Mouse (Mus musculus) right cerebral cortex, postnatal 10 days (tissue): ENCODE measurements around the gene Lmf1.

ENCODE experiments used
- DNase-seq, 2 experiments: peaks; one replicate each; pipeline ENCODE4 v3.0.0; 2021; ENCODE audit warnings: low spot score in 2 of 2

Gene Lmf1

GRCm38 (mm10) chr17:25602366-25602765 lies 23.5 kb downstream of the Lmf1 start:
- no peak for DNase-seq

- no peak for DNase-seq
Measured at GRCm38 (mm10) chr17:25604234-25604633, 25.3 kb downstream of the Lmf1 start.

GRCm38 (mm10) chr17:25608137-25608785 lies 29.4 kb downstream of the Lmf1 start:
- no peak for DNase-seq

GRCm38 (mm10) chr17:25608821-25609505 lies 30.1 kb downstream of the Lmf1 start:
- DNase-seq: no peak

- DNase-seq: no peak
Measured at GRCm38 (mm10) chr17:25609506-25609828, 30.6 kb downstream of the Lmf1 start.

- DNase-seq: peak in 1 of 2 experiments; percentile 70
Measured at GRCm38 (mm10) chr17:25610151-25610550, 31.3 kb downstream of the Lmf1 start.

GRCm38 (mm10) chr17:25612537-25612936 lies 33.7 kb downstream of the Lmf1 start:
- DNase-seq: no peak

- no peak for DNase-seq
Measured at GRCm38 (mm10) chr17:25613323-25613722, 34.4 kb downstream of the Lmf1 start.

GRCm38 (mm10) chr17:25614723-25615510 lies 36.0 kb downstream of the Lmf1 start:
- no peak for DNase-seq

- peak; percentile 83 to 89 for DNase-seq
Measured at GRCm38 (mm10) chr17:25618508-25619056, 39.7 kb downstream of the Lmf1 start.

- no peak for DNase-seq
Measured at GRCm38 (mm10) chr17:25623441-25623840, 44.6 kb downstream of the Lmf1 start.

GRCm38 (mm10) chr17:25623935-25624334 lies 45.0 kb downstream of the Lmf1 start:
- peak; percentile 73 to 83 for DNase-seq

- no peak for DNase-seq
Measured at GRCm38 (mm10) chr17:25624446-25625119, 45.7 kb downstream of the Lmf1 start.

GRCm38 (mm10) chr17:25625282-25625681 lies 46.4 kb downstream of the Lmf1 start:
- peak; percentile 74 to 87 for DNase-seq

- DNase-seq: no peak
Measured at GRCm38 (mm10) chr17:25626196-25627043, 47.5 kb downstream of the Lmf1 start.

GRCm38 (mm10) chr17:25630313-25630712 lies 51.4 kb downstream of the Lmf1 start:
- no peak for DNase-seq

- no peak for DNase-seq
Measured at GRCm38 (mm10) chr17:25634070-25634469, 55.2 kb downstream of the Lmf1 start.

GRCm38 (mm10) chr17:25635387-25635786 lies 56.5 kb downstream of the Lmf1 start:
- no peak for DNase-seq

GRCm38 (mm10) chr17:25635806-25636205 lies 56.9 kb downstream of the Lmf1 start:
- DNase-seq: peak in 1 of 2 experiments; percentile 82

GRCm38 (mm10) chr17:25637986-25638385 lies 59.1 kb downstream of the Lmf1 start:
- no peak for DNase-seq

GRCm38 (mm10) chr17:25638442-25638841 lies 59.6 kb downstream of the Lmf1 start:
- DNase-seq: no peak
